Mouse (Mus musculus) neural tube, embryonic 14.5 days (tissue): Measurements from ENCODE around the gene Cdk9. TPM values are rescaled to one million over a fixed set of nuclear protein-coding genes. Genes with fewer than 3 reads are reported as not detected.

Source experiments
- ATAC-seq: fragments of 200-750 bp; cut with Nextera tagmentation; 2 replicates; pipeline ENCODE4 v1.8.0; 2017; ENCODE audit warnings: low read depth, mild to moderate bottlenecking, moderate TSS enrichment, moderate library complexity
- H3K27ac ChIP-seq: fragments of 300-500 bp; sonication (generic); 2 replicates; pipeline ENCODE4 v1.5.1; 2014; ENCODE audit warnings: low read depth, mild to moderate bottlenecking, control low read depth, low read length, moderate library complexity, mixed read lengths
- H3K27me3 ChIP-seq: fragments of 300-500 bp; sonication (generic); 2 replicates; pipeline ENCODE4 v1.6.1; 2014; ENCODE audit warnings: low read length; ENCODE audit not compliant: control insufficient read depth, insufficient read depth
- H3K36me3 ChIP-seq: fragments of 300-500 bp; sonication (generic); 2 replicates; pipeline ENCODE4 v1.6.1; 2014; ENCODE audit warnings: low read length, mixed read lengths; ENCODE audit not compliant: control insufficient read depth, insufficient read depth
- H3K4me1 ChIP-seq: fragments of 300-500 bp; sonication (generic); 2 replicates; pipeline ENCODE4 v1.6.1; 2014; ENCODE audit warnings: low read length; ENCODE audit not compliant: control insufficient read depth, insufficient read depth
- H3K4me2 ChIP-seq: fragments of 300-500 bp; sonication (generic); 2 replicates; pipeline ENCODE4 v1.6.1; 2014; ENCODE audit warnings: mild to moderate bottlenecking, low read depth, low read length, control low read depth
- H3K4me3 ChIP-seq: fragments of 300-500 bp; sonication (generic); 2 replicates; pipeline ENCODE4 v1.5.1; 2014; ENCODE audit warnings: low read depth, low read length, control low read depth, mixed read lengths
- H3K9ac ChIP-seq: fragments of 300-500 bp; sonication (generic); replicated peaks from 2 replicates; pipeline ENCODE4 v1.6.1; 2014; ENCODE audit warnings: low read depth, mild to moderate bottlenecking, control low read depth, low read length, mixed read lengths
- H3K9me3 ChIP-seq: fragments of 300-500 bp; sonication (generic); 2 replicates; pipeline ENCODE4 v1.6.1; 2016; ENCODE audit warnings: low read length; ENCODE audit not compliant: control insufficient read depth
- WGBS: fragments of 180-500 bp; shearing (Covaris S2); extraction: QIAGEN DNeasy Blood & Tissue Kit; methylation state at CpG from one replicate; pipeline ENCODE4 v1.1.7; 2014; 5-methylcytosine and 5-hydroxymethylcytosine counted together
- polyA plus RNA-seq: library from polyadenylated mRNA; unstranded; fragments of >200 nt; fragmentation: Nextera tagmentation; extraction: Ambion mirVana; gene quantifications from 2 replicates; pipeline ENCODE4 v1.2.1, GENCODE M21; 2014

Gene Cdk9
- polyA plus RNA-seq, 1 experiment from 2014 or later: 57.5 TPM

- WGBS: 73% methylated on average over 4 of the region's 4 CpGs
- Histone ChIP-seq H3K9me3 (no peaks in the 10 kb centered on the region), H3K9ac (no peak overlapping the region), H3K4me2 (no peak overlapping the region), H3K4me3 (no peak overlapping the region), H3K4me1 (peaks cover 18% of the 10 kb centered on the region), H3K27me3 (no peaks in the 10 kb centered on the region), H3K36me3 (no peaks in the 10 kb centered on the region), H3K27ac (no peak overlapping the region)
- no peak for ATAC-seq
Observed at GRCm38 (mm10) chr2:32739311-32739710, 26.4 kb upstream of the Cdk9 start.

DNA sequence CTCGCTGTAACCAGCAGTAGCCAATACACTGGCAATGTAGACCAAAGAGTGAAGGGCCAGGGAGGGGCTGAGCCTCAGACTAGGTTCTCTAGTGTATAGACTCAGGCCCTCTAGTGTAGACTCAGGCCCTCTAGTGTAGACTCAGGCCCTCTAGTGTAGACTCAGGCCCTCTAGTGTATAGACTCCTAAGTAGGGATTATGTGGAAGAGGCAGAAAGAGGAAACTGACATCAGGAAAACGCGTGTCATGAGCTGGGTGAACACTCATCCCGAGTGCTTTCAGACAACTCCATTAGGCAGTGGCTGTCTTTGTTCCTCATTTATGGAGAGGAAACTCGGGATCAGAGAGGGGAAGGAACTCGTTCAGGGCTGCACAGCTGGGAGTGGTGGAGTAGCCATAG is 24.1 kb upstream of the Cdk9 start:
- H3K4me2 ChIP-seq: no peak overlapping the region
- H3K36me3 ChIP-seq: no peaks in the 10 kb centered on the region
- no peak for ATAC-seq
- H3K9ac ChIP-seq: no peak overlapping the region
- no peaks in the 10 kb centered on the region; the same call in 1 of the 2 replicates for H3K4me1 ChIP-seq
- no peaks in the 10 kb centered on the region for H3K27me3 ChIP-seq
- 57% methylated on average over 6 of the region's 6 CpGs for WGBS
- H3K4me3 ChIP-seq: no peak overlapping the region
- H3K9me3 ChIP-seq: no peaks in the 10 kb centered on the region
- H3K27ac ChIP-seq: no peak overlapping the region

DNA sequence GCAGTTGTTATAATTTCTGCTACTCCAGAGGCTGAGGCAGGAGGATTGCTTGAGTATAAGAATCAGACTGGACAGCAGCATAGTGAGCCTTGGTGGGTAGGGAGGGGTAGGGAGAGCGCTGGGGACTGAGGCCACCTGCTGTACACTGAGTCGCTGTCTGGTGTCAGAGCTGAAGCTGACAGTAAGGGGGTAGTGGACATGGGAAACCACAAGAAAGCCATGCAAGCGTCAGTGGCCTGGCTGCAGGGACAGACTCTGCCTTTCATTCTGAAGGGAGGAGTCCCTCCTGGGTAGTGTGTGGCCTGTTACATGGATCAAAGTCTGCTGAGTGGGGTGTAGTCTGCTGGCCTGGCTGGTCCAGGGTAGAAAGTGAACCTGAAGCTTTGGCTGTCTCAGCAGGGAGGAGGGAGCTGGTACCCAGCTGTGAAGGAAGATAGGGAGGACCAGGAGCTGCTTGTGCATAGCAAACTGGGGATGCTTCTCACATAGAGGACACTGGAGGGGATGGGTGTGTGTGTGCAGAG is 23.5 kb upstream of the Cdk9 start:
- no peak overlapping the region for H3K4me3 ChIP-seq
- 42% methylated on average over 3 of the region's 3 CpGs for WGBS
- no peak overlapping the region for H3K4me2 ChIP-seq
- H3K27ac ChIP-seq: no peak overlapping the region
- no peak for ATAC-seq
- H3K4me1 ChIP-seq: no peaks in the 10 kb centered on the region; the same call in 1 of the 2 replicates
- no peaks in the 10 kb centered on the region for H3K9me3 ChIP-seq
- no peaks in the 10 kb centered on the region for H3K27me3 ChIP-seq
- H3K36me3 ChIP-seq: no peaks in the 10 kb centered on the region
- no peak overlapping the region for H3K9ac ChIP-seq

GRCm38 (mm10) chr2:32734933-32735332 is 22.1 kb upstream of the Cdk9 start:
- Histone ChIP-seq H3K36me3 (no peaks in the 10 kb centered on the region), H3K27ac (no peak overlapping the region), H3K27me3 (no peaks in the 10 kb centered on the region), H3K9ac (no peak overlapping the region), H3K4me3 (no peak overlapping the region), H3K9me3 (no peaks in the 10 kb centered on the region), H3K4me1 (no peaks in the 10 kb centered on the region), H3K4me2 (no peak overlapping the region)
- WGBS: 59% methylated on average over 4 of the region's 4 CpGs
- no peak for ATAC-seq

- H3K27me3 ChIP-seq: no peaks in the 10 kb centered on the region
- H3K9ac ChIP-seq: no peak overlapping the region
- H3K36me3 ChIP-seq: no peaks in the 10 kb centered on the region
- H3K27ac ChIP-seq: no peak overlapping the region
- no peaks in the 10 kb centered on the region for H3K4me1 ChIP-seq
- no peaks in the 10 kb centered on the region for H3K9me3 ChIP-seq
- H3K4me3 ChIP-seq: no peak overlapping the region
- no peak overlapping the region for H3K4me2 ChIP-seq
- WGBS: 53% methylated on average over 4 of the region's 4 CpGs
- ATAC-seq: no peak
Observed at GRCm38 (mm10) chr2:32734480-32734879, 21.6 kb upstream of the Cdk9 start.

DNA sequence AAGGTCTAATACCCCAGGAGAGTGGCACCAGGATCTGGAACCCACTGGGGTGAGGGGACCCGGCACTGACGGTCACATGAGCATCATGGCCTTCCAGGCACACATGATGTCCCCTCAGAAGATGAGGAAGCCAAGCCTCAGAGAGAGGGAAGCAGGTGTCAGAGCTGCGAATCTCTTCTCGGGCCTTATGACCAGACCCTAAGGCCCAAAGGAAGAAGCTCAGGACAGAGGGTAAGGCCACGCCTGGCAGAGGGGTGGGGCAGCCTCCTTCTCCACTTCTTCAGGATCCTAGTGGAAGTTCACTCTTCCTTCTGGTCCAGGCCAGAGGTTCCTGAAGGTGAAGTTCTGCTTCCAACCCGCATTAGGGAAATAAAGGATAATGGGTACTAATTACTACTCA is 19.8 kb upstream of the Cdk9 start:
- Histone ChIP-seq H3K4me3 (no peak overlapping the region), H3K4me2 (no peak overlapping the region), H3K9ac (no peak overlapping the region), H3K9me3 (no peaks in the 10 kb centered on the region), H3K27me3 (no peaks in the 10 kb centered on the region), H3K36me3 (no peaks in the 10 kb centered on the region), H3K27ac (no peak overlapping the region), H3K4me1 (no peaks in the 10 kb centered on the region)
- WGBS: 76% methylated on average over 6 of the region's 6 CpGs
- ATAC-seq: no peak

DNA sequence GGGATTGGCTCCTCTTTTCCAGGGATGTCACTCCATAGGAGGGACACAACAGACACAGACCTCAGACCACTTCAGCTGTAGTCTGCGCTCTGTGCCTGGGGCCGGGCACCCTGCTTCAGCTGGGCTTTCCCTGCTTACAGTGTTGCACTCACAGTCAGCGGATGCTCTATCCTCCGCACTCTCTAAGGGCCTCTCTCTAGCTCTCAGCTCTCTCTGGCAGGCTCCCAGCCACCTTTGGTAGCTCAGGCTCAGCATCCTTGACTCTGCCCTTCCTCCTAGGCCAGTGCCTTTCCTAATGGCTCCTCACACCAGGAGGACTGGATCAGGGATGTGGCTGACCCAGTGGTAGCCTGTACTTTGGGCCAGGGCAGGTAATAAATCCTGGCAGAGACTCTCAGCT is 19.0 kb upstream of the Cdk9 start:
- WGBS: 75% methylated on average over 4 of the region's 4 CpGs
- Histone ChIP-seq H3K9me3 (no peaks in the 10 kb centered on the region), H3K4me2 (no peak overlapping the region), H3K9ac (no peak overlapping the region), H3K4me3 (no peak overlapping the region), H3K27me3 (no peaks in the 10 kb centered on the region), H3K4me1 (peaks cover 4% of the 10 kb centered on the region; the same call in 1 of the 2 replicates), H3K27ac (no peak overlapping the region), H3K36me3 (no peaks in the 10 kb centered on the region)
- no peak for ATAC-seq

- ATAC-seq: no peak
- H3K4me2 ChIP-seq: peak overlapping the region; percentile 1; the same call in 1 of the 2 replicates
- no peaks in the 10 kb centered on the region for H3K9me3 ChIP-seq
- H3K4me1 ChIP-seq: peaks cover 4% of the 10 kb centered on the region; the same call in 1 of the 2 replicates
- no peak overlapping the region for H3K4me3 ChIP-seq
- H3K27me3 ChIP-seq: no peaks in the 10 kb centered on the region
- 40% methylated on average over 11 of the region's 11 CpGs for WGBS
- no peak overlapping the region for H3K27ac ChIP-seq
- H3K36me3 ChIP-seq: no peaks in the 10 kb centered on the region
- H3K9ac ChIP-seq: no peak overlapping the region
Observed at GRCm38 (mm10) chr2:32730854-32731253, 18.0 kb upstream of the Cdk9 start.

- Histone ChIP-seq H3K9me3 (no peaks in the 10 kb centered on the region), H3K4me1 (peaks cover 4% of the 10 kb centered on the region; the same call in 1 of the 2 replicates), H3K27ac (no peak overlapping the region), H3K36me3 (no peaks in the 10 kb centered on the region), H3K4me2 (no peak overlapping the region), H3K27me3 (no peaks in the 10 kb centered on the region), H3K4me3 (no peak overlapping the region), H3K9ac (no peak overlapping the region)
- 66% methylated on average over 4 of the region's 4 CpGs for WGBS
- ATAC-seq: no peak
Observed at GRCm38 (mm10) chr2:32729547-32729946, 16.7 kb upstream of the Cdk9 start.
